Mouse (Mus musculus) MEL-GATA-1-ER (cell line): ENCODE data around the gene Adora1.

Experiments
- DNase-seq: peaks from one replicate; pipeline ENCODE4 v3.0.0-alpha.2; 2012; ENCODE audit warnings: low read depth; ENCODE audit errors: extremely low read depth

The Adora1 gene

DNA sequence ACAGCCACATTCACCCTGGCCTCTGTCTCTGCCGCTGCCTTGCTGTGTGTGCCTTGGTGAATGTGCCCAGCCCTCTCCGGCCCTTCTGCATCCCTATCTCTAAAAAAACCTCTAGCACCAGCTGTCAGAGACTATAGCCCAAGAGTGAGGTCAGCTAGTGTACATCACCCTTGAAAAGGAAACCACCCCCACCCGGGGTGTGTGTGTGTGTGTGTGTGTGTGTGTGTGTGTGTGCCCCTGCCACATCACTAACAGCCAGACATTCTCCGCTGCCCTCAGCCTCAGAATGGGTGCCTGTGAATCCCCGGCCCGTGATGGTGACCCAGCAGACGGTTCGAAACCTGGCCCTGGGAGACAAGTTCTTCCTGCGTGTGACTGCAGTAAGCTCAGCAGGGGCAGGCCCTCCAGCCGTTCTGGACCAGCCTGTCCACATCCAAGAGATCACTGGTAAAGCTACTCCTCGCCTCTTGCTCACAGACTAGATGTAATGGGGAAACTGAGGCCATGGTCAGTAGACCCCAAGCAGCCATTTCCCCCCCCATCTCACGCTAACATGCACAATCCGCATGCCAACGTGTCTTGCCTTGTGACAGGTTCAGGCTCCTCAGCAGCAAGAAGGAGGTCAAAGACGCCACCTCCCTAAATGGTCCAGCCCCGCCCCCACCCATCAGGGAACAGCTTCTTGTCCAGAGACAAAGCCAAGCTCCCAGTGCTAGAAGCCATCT is 40.8 kb downstream of the Adora1 start:
- no peak for DNase-seq

DNA sequence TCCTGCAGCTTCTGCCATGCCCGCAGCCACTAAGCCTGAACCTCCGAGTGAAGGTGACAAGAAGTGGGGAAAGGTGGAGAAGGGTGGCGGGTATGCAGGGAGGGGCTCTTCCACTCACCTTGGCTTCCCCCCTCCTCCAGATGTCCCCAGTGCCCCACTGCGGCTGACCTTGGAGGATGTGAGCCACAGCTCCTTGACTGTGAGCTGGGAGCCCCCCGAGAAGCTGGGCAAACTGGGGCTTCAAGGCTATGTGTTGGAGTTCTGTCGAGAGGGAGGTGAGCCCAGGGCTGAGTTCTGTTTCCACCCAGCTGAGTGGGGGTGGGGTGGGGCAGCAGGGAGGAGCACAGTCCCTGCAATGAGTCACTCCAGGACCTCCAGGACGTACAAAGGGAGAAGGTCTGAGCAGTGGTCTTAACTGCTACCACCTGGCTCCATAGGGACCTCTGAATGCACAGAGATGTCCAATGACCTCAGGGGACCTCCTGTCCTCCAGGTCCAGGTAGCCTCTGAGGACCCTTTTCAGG is 41.5 kb downstream of the Adora1 start:
- DNase-seq = no peak

DNA sequence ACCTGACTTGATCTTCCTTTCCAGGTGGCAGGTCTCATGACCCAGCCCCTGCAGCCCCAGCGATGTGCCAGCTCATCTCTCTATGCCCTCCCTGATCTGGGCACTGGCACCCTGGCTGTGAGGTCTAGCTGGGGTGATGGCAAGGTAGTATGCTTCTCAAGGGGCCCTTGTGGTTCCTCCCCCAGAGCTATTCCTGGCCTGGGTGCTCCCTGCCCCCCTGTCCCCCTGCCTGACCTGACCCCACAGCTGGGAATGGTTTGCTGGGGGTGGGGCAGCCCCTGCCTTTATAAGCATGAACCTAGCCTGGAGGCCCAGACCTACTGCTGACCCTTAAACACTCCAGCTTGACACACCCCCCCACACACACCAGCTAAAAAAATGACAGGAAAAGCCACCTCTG is 42.1 kb downstream of the Adora1 start, which contains the start of gene Mybph:
Gene Mybph (plus strand): TSS at position 323 of the 400 bp plus-strand sequence.
- DNase-seq = no peak

DNA sequence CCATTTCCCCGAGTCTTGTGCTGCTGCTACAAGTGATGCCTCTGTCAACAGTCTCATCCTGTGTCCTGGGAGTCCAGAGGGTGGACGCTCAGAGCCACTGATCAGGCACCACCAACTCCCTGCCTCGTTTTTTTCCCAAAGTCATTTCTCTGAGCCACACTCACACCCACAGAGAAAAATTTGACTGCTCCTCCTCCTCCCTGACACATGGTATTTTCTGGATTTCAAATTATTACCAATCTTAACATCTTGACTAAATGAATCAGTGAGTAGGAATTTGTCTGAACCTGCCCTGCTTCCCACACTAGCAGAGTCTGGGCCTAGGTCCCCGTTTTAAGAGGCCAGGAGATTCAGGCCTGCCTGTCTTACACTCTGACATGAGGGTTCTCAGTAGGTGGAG is 43.2 kb downstream of the Adora1 start:
- DNase-seq = no peak

DNA sequence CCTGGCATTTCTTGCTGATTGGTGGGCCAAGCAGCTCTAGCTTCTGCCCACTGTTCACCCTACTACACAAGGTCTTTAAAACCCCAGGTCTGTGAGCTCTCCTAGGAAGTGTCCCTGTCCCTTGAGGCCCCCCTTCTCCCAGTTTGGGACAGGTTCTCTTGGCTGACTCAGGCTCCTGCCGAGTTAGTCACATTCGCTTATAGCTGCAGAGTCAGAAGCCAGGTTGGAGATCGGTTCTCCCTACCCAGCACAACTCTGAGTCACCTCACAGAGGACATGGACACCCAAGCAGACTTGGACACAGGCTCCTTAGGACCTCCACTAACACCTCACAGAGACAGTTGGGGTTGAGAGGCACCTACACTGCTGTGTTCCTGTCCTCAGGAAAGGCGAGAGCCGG is 44.0 kb downstream of the Adora1 start:
- DNase-seq = no peak

DNA sequence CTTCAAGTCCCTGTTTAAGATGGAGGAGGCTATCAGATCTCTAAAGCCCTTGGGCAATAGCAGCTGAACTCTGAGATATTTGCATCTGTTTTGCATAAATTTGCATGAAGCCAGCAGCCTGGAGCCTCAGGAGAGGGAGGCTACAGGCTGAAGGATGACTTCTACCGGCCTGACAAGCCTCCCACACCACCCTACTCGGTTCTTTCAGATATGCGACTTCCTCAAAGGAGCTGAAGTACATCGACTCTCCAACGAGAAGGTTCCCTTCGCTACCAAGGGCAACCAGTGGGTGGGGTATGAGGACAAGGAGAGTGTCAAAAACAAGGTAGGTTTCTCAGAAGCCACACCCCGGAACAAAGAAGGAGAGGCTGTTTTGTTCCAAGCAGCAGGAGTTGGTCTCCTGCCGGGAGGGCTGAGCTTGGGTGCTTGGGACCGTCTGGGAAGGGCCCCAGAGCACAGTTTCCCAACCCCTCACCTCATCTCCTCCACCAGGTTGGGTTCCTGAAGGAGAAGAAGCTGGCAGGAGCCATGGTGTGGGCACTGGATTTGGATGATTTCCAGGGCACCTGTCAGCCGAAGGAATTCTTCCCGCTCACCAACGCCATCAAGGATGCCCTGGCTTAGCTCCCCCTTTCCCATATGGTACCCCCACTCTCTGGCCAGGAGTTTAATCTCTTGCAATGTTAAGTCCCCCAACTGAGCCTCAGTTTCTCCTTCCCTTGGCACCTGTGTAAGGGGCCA is 46.1 kb downstream of the Adora1 start:
- DNase-seq = peak; percentile 92

DNA sequence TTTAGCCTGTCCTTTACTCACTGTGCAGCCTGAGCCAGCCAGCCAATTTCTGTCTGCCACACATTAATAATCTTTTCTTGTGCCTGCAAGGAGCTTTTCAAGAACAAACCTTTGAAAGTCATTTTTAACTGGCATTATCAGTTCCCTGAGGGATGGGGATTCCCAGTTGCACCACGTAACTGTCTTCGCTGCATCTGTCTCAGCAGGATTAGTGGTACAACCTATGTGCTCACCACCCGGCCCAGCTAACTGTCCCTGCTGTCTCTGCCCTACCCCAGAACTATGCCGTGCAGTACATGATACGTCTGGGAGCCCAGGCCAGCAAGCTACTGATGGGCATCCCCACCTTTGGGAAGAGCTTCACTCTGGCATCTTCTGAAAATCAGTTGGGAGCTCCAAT is 47.0 kb downstream of the Adora1 start:
- no peak for DNase-seq

DNA sequence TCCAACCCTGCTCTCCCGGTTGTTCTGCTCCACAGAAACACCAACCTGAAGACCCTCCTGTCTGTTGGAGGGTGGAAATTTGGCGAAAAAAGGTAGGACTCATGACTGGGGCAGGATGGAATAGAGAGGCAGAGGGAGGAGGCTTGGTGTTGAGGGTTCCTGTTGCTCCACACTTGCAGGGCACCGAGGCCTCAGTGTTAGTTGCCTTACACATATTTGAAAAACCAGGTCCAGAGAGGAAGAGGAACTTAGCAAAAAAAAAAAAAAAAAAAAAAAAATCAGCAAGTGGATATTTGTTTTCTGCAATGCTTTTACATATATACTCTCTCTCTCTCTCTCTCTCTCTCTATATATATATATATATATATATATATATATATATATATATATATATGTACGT is 51.1 kb downstream of the Adora1 start:
- DNase-seq = no peak

DNA sequence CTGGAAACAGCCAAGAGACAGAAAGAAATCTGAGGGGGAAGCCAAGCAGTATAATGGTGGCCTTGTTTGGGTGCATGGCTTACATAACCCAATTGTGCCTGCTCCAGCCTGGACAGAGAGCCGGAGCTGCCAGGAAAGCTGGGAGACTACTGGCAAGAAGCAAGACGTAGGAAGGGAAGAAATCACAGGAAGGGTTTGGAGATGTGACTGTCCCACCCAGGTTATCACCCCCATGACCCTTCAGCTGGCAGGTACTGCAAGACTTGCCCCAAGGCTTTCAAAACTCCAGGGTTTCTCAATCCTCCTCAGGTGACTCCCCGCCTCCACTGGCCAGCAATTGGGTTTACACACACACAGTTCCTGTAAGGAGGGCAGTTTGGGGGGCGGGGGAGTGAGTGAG is 53.2 kb downstream of the Adora1 start, which contains the start of gene Chil1:
Gene Chil1 (plus strand): TSS at position 152 of the 400 bp plus-strand sequence.
- no peak for DNase-seq

DNA sequence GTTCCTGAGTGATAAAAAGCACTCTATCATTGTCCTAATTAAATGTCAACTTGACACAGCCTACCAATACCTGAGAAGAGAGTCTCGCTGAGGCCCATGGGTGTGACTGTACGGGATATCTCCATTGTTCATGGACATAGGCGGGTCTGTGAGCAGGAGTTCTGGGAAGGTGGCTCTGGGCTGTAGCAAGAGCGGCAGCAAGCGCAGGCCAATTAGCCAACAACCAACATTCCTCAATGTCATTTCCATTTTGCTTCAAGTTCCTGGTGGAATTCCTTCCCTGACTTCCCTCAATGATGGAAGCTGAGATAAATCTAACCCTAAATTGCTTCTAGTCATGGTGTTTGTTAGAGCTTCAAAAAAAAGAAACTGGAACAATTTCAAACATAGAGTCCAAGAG is 57.3 kb downstream of the Adora1 start:
- no peak for DNase-seq

DNA sequence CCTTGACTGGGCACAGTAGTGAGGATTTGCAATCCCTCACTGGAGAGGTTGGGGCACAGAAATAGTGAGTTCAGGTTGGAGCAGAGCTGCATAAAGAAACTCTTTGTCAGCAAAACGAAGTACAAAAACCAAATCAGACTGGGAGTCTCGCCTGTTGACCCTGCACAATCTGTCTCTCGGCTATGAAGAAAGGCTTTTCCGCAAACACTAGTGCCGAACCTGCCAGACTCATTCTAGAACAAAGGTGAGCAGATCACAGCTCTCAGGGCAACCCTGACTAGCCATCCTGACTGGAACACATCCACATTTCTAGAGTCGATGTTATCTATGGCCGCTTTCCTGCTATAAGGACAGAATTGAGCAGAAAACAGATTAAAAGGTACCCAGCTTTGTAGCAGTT is 62.1 kb downstream of the Adora1 start:
- no peak for DNase-seq

DNA sequence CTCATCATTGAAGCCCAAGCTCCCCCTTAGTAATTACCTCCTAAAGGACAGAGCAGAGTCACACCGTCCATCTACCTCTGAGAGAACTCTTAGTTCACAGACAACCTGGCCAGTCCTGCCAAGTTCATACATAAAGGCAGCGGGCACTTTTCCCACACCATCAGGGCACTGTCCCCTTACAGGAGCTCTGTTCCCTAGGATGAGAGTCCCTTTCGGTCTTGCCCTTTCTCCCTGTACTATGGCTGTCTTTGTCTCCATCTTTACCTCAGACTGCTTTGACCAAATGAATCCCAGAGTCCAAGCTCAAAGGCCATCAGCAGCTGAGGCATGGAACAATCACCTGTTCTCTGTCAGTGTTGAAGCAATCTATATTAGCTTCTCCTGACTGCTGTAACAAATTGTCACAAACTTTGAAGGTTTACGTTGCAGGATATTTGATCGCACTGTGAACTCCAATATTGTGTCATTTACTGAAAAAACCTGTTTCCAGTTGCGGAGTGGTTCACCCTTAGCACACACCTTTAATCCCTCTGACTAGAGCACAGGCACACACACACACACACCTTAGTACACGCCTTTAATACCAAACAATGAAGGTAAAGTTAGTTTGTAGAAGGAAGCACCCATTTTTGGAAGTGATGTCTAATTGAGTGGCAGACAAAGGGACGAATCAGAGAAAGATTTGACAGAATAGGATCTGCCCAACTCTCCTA is 66.1 kb downstream of the Adora1 start:
- DNase-seq = no peak

DNA sequence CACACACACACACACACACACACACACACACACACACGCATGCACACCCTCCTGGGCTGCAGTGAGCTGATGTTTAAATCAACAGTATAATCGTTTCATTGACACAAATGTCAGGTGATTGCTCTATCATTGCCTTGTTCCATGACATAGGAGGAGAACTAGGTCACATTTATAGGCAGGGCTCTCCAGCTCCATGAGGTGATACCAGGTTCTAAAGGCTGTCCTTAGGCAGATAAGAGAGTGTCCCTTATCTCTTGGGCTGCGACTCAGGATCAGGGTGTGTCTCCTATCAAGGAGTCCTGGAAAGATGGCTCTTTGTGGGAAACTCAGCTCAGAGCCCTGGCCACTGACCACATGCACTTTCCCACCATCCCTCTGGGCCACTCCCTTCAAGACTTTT is 66.7 kb downstream of the Adora1 start:
- no peak for DNase-seq

DNA sequence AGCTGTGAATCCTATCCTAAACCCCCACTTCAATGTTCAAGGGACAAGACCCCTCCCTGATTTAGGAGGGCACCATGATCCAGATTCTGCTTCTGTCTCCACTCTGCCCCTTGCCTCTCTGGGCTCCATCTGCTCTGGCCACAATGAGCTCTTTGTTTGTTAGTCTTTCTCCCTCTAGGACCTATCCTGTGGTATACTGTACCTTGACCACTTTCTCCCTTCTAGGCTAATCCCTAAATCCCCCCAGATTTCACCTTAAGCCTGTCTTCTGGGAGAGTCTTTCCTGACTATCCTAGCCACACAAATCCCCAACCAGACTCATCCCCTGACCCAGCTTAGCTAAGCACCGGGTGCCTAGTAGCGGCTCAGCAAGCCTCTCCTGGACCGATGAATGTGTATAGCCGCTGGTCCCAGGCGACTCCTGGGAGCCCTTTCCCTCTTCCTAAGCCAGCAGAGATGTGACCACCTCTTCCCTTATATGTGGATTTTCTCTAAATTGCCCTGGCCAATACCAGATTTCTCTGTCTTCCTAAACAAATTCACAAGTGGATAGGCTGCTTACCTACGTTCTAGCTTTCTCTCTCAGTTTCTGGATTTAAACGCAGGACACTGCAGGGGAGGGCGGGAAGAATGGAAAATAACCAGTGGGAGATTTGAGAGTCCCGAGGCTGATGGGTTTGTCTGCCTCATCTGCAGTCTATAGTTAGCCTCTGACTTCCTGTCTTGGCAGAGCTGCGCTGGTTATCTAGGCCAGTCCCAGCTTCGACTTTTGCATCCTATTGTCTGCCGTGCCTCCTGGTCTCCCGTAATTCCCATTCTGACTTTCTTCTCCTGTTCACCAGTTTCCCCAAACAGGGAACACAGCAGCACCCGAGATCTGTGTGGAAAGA is 67.6 kb downstream of the Adora1 start:
- no peak for DNase-seq

DNA sequence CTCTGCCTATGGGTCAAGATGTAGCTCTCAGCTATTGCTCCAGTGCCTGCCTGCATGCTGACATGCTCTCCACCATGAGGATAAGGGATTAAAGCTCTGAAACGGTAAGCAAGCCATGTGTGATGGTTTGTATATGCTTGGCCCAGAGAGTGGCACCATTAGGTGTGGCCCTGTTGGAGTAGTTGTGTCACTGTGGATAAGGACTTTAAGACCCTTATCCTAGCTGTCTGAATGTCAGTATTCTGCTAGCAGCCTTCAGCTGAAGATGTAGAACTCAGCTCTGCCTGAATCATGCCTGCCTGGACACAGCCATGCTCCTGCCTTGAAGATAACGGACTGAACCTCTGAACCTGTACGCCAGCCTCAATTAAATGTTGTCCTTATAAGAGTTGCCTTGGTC is 68.7 kb downstream of the Adora1 start:
- DNase-seq = no peak

DNA sequence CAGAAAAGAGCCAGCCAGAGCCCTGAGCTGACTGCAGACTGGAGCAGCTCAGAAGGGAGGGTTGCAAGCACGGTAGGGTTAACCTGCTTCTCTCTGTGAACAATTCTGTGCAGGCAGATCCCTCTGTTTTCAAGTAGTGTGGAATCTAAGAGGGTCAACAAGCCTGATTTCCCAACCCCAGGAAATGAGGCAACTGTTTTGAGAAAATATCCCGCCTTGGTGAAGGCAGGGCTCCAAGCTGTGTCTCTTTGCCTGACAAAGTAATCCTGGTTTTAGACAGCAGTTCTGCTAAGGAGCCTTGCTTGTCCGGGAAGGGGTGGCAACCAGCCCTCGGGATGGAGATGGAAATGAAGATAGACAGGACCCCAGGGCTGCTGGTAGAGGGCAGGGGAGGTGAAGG is 70.8 kb downstream of the Adora1 start:
- DNase-seq = no peak

DNA sequence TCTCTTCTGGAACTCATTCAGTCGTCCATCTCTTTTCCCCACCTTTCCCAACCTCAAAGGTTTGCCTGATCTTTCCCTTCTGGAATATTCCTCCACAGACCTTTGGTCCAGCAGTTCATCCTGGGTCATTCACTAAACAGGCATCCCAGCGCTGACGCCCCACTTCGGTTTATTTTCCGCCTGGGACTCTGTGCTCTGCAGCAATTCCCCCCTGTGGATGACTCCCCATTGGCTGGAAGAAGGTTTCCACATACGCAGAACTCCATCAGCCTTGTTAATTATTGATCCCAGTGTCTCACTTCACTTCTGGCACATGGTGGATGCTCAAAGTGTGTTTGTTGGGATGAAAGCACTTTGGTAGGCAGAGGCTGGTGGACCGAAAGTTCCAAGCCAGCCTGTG is 71.8 kb downstream of the Adora1 start:
- DNase-seq = no peak

DNA sequence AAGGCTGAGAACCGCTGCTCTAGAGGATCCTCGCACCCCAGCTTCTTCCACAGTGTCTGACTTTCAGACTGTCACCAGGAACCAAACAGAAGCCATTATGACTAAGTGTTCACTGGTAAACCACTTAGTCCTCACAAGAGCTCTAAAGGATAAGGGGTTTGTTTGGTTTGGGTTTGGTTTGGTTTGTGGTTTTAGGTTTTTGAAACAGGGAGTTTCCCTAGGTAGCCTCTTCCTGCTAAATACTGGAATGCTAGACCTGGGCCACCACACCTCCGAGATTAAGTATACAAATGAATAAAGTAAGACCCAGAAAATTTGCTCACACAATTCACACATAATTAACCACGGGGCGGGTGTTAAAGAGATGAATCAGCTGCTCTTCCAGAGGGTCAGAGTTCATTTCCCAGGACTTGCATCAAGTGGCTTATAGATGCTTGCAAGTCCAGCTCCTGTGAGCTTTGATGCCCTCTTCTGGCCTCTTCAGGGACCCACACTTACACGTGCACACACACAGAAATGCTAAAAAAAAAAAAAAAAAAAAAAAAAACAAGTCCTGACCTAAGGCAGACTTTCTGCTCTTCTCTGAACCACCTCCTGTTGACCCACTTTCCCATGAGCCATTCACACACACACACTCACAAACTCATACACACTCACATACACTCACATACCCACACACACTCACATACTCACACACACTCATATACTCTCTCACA is 72.6 kb downstream of the Adora1 start:
- DNase-seq = no peak

DNA sequence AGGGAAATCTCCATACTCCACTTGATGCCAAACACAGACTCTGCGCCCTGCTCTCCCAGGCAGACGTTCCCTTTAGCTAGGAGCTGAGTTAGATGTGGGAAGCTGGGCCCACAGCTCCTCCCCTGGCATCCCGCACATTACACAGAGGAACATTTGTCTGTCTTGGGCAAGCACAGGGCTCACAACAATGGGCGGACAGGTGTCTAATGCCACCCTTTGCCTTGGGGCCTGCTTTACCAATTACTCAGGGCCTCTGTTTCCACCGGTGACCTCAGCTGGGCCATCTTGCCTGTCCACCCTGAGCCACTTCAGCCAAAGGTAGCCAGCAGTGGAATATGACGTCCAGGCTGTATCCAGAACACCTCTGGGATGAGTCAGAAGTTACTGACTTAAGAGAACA is 73.8 kb downstream of the Adora1 start:
- DNase-seq = no peak

DNA sequence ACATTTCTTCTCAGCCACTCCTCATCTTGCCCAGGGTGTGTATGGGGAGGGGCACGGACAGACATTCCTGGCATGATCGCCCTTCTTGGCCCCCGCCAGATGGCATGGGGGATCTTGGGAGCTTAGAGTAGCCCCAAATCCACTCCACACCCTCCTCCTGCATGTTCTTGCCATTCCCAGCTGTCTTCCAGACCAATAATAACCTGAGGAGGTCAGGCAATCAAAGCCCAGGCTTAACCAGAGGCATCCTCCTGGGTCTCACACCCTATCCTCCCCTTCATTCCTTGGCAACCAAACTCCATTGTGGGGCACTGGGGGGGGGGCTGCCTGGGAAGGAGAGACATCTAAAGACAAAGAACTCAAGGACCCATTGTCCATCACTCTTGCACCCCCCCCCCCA is 74.8 kb downstream of the Adora1 start:
- no peak for DNase-seq
